Mouse (Mus musculus) lung, embryonic 14.5 days (tissue): ENCODE measurements around the gene Tmem219. TPM values are rescaled to one million over a fixed set of nuclear protein-coding genes. Genes with fewer than 3 reads are reported as not detected.
A peak's percentile ranks its signal among the peaks of the same experiment; 100 is the strongest.

Experiments used
- ATAC-seq: fragments of 200-750 bp; cut with Nextera tagmentation; 2 replicates; pipeline ENCODE4 v1.8.0; 2017; ENCODE audit warnings: mild to moderate bottlenecking, moderate TSS enrichment, moderate library complexity; ENCODE audit not compliant: insufficient read depth
- DNase-seq: peaks from one replicate; pipeline ENCODE4 v3.0.0-alpha.2; 2015
- H3K27ac ChIP-seq: fragments of 300-500 bp; sonication (generic); 2 replicates; pipeline ENCODE4 v1.5.1; 2014; ENCODE audit warnings: low read depth, mild to moderate bottlenecking, moderate library complexity
- H3K27me3 ChIP-seq: fragments of 300-500 bp; sonication (generic); 2 replicates; pipeline ENCODE4 v1.6.1; 2014; ENCODE audit warnings: low read length, control low read depth; ENCODE audit not compliant: insufficient read depth
- H3K36me3 ChIP-seq: fragments of 300-500 bp; sonication (generic); 2 replicates; pipeline ENCODE4 v1.6.1; 2014; ENCODE audit warnings: control low read depth; ENCODE audit not compliant: insufficient read depth
- H3K4me1 ChIP-seq: fragments of 300-500 bp; sonication (generic); 2 replicates; pipeline ENCODE4 v1.6.1; 2014; ENCODE audit warnings: antibody characterized with exemption, control low read depth; ENCODE audit not compliant: insufficient read depth
- H3K4me2 ChIP-seq: fragments of 300-500 bp; sonication (generic); 2 replicates; pipeline ENCODE4 v1.6.1; 2014; ENCODE audit warnings: mild to moderate bottlenecking
- H3K4me3 ChIP-seq: fragments of 300-500 bp; sonication (generic); 2 replicates; pipeline ENCODE4 v1.5.1; 2014; ENCODE audit warnings: low read depth, low read length
- H3K9ac ChIP-seq: fragments of 300-500 bp; sonication (generic); 2 replicates; pipeline ENCODE4 v1.6.1; 2014
- H3K9me3 ChIP-seq: fragments of 300-500 bp; sonication (generic); 2 replicates; pipeline ENCODE4 v1.6.1; 2016; ENCODE audit warnings: low read depth, low read length, control low read depth
- CTCF ChIP-seq: IDR thresholded peaks from 2 replicates; pipeline ENCODE4 v1.5.1; 2016; ENCODE audit warnings: antibody characterized with exemption, low read depth
- WGBS: fragments of 180-500 bp; shearing (Covaris S2); extraction: QIAGEN DNeasy Blood & Tissue Kit; methylation state at CpG from one replicate; pipeline ENCODE4 v1.1.7; 2014; 5-methylcytosine and 5-hydroxymethylcytosine counted together
- polyA plus RNA-seq: library from polyadenylated mRNA; unstranded; fragments of >200 nt; fragmentation: Nextera tagmentation; extraction: Ambion mirVana; gene quantifications from 2 replicates; pipeline ENCODE4 v1.2.1, GENCODE M21; 2014

Tmem219 gene
- polyA plus RNA-seq, 1 experiment from 2014 or later = 31.5 TPM

GRCm38 (mm10) chr7:126853454-126853853 lies 69.3 kb downstream of the Tmem219 start:
- WGBS = 88% methylated on average over 5 of the region's 5 CpGs
- no peaks in the 10 kb centered on the region for H3K9me3 ChIP-seq
- H3K4me3 ChIP-seq = no peak overlapping the region
- no peak for TF ChIP-seq CTCF
- no peak overlapping the region for H3K4me2 ChIP-seq
- no peak overlapping the region for H3K9ac ChIP-seq
- ATAC-seq (no peak), DNase-seq (no peak)
- H3K4me1 ChIP-seq = no peaks in the 10 kb centered on the region
- H3K36me3 ChIP-seq = peaks cover 68% of the 10 kb centered on the region
- peaks cover 15% of the 10 kb centered on the region for H3K27me3 ChIP-seq
- no peak overlapping the region for H3K27ac ChIP-seq

DNA sequence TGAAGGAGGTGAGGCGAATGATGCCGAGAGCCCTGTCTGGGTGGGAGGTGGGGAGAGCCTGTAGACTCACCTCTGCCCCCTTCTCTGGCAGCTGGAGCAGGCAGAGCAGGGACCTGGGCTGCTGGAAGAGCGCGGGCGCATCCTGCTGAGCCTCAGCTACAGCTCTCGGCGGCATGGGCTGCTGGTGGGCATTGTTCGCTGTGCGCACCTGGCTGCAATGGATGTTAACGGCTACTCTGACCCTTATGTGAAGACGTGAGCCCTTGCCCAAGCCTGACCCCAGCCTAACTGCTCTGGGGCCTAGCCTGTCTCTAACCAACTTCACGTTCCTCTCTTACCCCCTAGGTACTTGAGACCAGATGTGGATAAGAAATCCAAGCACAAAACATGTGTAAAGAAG lies 71.5 kb downstream of the Tmem219 start:
- Histone ChIP-seq H3K4me2 (no peak overlapping the region), H3K4me1 (no peaks in the 10 kb centered on the region), H3K27me3 (peaks cover 32% of the 10 kb centered on the region), H3K27ac (no peak overlapping the region), H3K36me3 (peaks cover 46% of the 10 kb centered on the region), H3K9me3 (no peaks in the 10 kb centered on the region), H3K4me3 (no peak overlapping the region), H3K9ac (no peak overlapping the region)
- WGBS = 36% methylated on average over 12 of the region's 12 CpGs
- no peak for TF ChIP-seq CTCF
- ATAC-seq (no peak), DNase-seq (no peak)

GRCm38 (mm10) chr7:126850161-126850560 lies 72.6 kb downstream of the Tmem219 start:
- 71% methylated on average over 6 of the region's 6 CpGs for WGBS
- no peak for DNase-seq
- no peak for TF ChIP-seq CTCF
- no peak overlapping the region for H3K4me3 ChIP-seq
- H3K9me3 ChIP-seq = no peaks in the 10 kb centered on the region
- H3K36me3 ChIP-seq = peaks cover 36% of the 10 kb centered on the region
- no peak overlapping the region for H3K27ac ChIP-seq
- no peak for ATAC-seq
- no peak overlapping the region for H3K9ac ChIP-seq
- no peaks in the 10 kb centered on the region for H3K4me1 ChIP-seq
- H3K27me3 ChIP-seq = peaks cover 32% of the 10 kb centered on the region
- H3K4me2 ChIP-seq = no peak overlapping the region

- WGBS = 17% methylated on average over 10 of the region's 10 CpGs
- Histone ChIP-seq H3K4me3 (0 out of 2 replicates have a peak overlapping the region, but pooled peaks have one; percentile 52), H3K9me3 (no peaks in the 10 kb centered on the region), H3K9ac (no peak overlapping the region), H3K27ac (no peak overlapping the region), H3K4me2 (peak overlapping the region; percentile 96; the same call in 1 of the 2 replicates), H3K36me3 (peaks cover 23% of the 10 kb centered on the region), H3K4me1 (no peaks in the 10 kb centered on the region), H3K27me3 (peaks cover 32% of the 10 kb centered on the region)
- no peak for TF ChIP-seq CTCF
- DNase-seq = no peak
- ATAC-seq = no peak
Observed at GRCm38 (mm10) chr7:126848794-126849193, 73.9 kb downstream of the Tmem219 start.

- DNase-seq (peak; percentile 50), ATAC-seq (peak; percentile 44)
- H3K4me3 ChIP-seq = peak overlapping the region; percentile 52
- peak overlapping the region; percentile 96 for H3K4me2 ChIP-seq
- WGBS = 2% methylated on average over 72 of the region's 74 CpGs
- H3K9ac ChIP-seq = peak overlapping the region; percentile 57
- no peak for TF ChIP-seq CTCF
- H3K9me3 ChIP-seq = no peaks in the 10 kb centered on the region
- peaks cover 12% of the 10 kb centered on the region for H3K36me3 ChIP-seq
- no peaks in the 10 kb centered on the region for H3K4me1 ChIP-seq
- H3K27ac ChIP-seq = no peak overlapping the region
- H3K27me3 ChIP-seq = peaks cover 32% of the 10 kb centered on the region
Observed at GRCm38 (mm10) chr7:126847421-126848398, 75.0 kb downstream of the Tmem219 start.

- peaks cover 5% of the 10 kb centered on the region for H3K36me3 ChIP-seq
- WGBS = 15% methylated on average over 4 of the region's 4 CpGs
- H3K9ac ChIP-seq = peak within 1 kb of the TSS; percentile 57
- H3K27ac ChIP-seq = no peak within 1 kb of the TSS
- H3K4me3 ChIP-seq = peak within 1 kb of the TSS; percentile 52
- DNase-seq = no peak
- no peak for TF ChIP-seq CTCF
- peaks cover 32% of the 10 kb centered on the region for H3K27me3 ChIP-seq
- peak within 1 kb of the TSS; percentile 96 for H3K4me2 ChIP-seq
- no peaks in the 10 kb centered on the region for H3K4me1 ChIP-seq
- ATAC-seq = peak; percentile 9; the same call in 1 of the 2 replicates
- no peaks in the 10 kb centered on the region for H3K9me3 ChIP-seq
Observed at GRCm38 (mm10) chr7:126847116-126847420, 75.6 kb downstream of the Tmem219 start, which contains the start of gene Doc2a. Gene Doc2a (plus strand): TSS chr7:126847416.

DNA sequence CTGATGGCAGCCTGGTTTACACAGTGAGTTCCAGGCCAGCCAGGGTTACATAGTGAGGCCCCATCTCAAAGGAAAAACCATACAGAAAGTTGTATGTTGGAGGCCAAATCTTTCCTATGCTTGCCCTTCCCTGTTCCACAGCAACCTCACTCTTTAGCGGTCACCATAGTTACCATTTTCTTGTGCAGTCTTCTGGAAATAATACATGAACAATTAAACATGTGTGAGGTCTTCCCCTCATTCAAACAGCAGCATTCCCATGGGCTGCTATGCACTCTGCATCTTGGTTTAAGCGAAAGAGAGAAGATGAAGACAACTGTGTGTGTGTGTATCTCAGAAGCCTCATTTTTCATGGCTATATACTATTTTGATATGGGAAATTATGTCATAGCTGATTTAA lies 77.2 kb downstream of the Tmem219 start:
- Histone ChIP-seq H3K4me1 (no peaks in the 10 kb centered on the region), H3K36me3 (no peaks in the 10 kb centered on the region), H3K27me3 (peaks cover 32% of the 10 kb centered on the region), H3K27ac (no peak overlapping the region), H3K4me3 (no peak overlapping the region), H3K9ac (no peak overlapping the region), H3K4me2 (no peak overlapping the region), H3K9me3 (no peaks in the 10 kb centered on the region)
- ATAC-seq (no peak), DNase-seq (no peak)
- TF ChIP-seq CTCF = no peak
- 90% methylated on average over 2 of the region's 2 CpGs for whole genome bisulfite sequencing
